Mouse (Mus musculus) c-Kit-positive CD71-negative TER-119-negative erythroid progenitor cells, embryonic 14.5 days (primary cell): Measurements from ENCODE around the gene Heatr3.
"Not testable (repeated sequence)": the region's sequence is repeated elsewhere in the genome, so short reads cannot be mapped to it uniquely, and the experiment has no call there.

Experiments
- DNase-seq: peaks from one replicate; pipeline ENCODE4 v3.0.0-alpha.2; 2013; ENCODE audit warnings: low read depth

Heatr3 gene

DNA sequence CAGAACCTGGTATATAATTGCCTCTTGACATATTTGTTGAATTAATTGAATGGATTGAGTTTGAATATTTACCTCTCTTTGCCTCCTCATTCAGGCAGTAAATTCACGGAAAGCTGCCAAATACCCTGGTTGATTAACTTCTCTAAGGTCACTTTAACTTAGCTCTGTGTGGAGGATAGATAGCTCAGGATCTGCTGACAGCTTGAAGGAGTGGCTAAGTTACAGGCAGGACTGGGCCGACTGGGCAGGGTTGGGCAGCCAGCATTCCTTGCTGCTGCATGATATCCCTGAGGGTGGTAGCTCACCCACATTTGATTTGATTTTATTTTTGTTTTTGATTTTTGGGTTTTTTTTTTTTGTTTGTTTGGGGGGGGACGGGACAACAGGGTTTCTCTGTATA lies 59.7 kb downstream of the Heatr3 start:
- DNase-seq = no peak

DNA sequence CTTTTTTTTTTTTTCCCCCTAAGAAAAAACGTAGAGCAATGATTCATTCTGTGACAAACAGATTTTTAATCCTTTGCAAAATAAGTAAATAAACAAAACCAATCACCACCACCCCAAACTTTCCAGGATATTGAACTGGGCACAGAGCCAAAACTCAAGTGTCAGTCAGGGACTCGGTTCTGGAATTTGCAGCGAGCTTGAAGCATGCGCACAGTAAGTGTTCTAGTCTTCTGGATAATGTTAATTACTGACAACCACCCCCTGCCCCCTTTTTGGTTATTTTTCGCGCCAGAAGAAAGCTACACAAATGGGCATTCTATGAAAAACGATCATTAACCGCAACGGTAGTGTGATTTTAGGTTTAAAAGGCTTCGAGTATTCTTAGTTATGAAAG lies 60.9 kb downstream of the Heatr3 start:
- DNase-seq = no peak

DNA sequence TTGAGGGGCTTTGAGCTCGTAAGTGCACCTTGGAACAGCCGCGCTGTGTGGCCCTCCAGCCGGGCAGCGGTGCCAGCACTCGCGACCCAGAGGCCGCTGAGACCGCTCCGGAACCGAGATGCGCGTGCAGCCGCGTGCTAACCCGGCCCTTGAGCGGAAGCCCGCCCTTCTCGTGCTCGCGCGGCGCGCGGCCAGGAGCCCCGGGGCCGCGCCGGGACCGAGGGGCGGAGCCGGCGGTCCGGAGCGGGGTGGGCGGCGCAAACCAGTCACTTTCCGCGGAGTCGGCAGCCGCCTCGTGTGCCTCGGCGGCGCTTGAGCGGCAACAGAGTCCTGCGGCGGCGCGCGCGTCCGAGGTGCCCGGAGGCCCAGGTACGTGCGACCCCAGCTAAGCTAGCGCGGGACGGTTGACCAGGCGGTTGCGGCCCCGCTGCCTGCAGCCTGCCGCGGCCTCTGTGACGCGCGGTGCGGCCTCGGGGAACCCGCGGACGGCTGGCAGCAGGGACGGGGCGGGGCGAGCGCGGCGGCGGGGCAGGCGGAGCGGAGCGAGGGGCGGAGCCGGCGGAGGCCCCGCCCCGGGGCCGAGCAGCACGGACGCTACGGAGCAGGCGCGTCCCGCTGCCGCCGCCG lies 61.4 kb downstream of the Heatr3 start, which contains the start of gene Tent4b:
Tent4b (plus strand) TSS at position 269 of the 627 bp plus-strand sequence.
- DNase-seq = peak; percentile 70

DNA sequence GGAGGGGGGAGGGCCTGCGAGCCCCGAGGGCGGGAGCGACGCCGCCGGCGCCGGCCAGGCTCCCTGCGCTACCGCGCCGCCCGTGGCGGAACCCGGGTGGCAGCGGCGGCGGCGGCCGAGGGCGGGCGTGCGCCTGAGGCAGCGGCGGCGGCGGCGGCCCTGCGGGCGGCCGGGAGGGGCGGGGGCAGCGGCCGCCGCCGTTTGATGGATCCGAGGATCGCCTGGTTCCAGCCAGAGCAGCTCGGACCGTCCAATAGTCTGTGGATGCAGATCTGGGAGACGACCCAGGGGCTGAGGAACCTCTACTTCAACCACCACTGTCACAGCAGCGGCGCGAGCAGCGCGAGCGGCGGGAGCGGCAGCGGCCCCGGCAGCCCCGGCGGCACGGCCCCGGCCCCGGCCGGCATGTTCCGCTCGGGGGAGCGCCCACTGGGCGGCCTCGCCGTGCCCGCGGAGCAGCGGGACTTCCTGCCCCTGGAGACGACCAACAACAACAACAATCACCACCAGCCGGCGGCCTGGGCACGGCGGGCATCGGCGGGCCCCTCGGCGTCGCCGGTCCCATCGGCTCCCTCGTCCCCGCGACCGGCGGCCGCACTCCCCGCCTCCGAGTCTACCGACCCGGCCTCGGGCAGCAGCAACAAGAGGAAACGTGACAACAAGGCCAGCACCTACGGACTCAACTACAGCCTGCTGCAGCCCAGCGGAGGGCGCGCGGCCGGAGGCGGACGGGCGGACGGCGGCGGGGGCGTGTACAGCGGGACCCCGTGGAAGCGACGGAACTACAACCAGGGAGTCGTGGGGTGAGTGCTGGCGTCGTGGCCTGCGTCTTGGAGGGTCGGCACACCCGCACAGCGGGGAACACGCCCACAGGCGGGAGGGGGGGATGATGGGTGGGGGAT lies 62.3 kb downstream of the Heatr3 start:
- no peak for DNase-seq

DNA sequence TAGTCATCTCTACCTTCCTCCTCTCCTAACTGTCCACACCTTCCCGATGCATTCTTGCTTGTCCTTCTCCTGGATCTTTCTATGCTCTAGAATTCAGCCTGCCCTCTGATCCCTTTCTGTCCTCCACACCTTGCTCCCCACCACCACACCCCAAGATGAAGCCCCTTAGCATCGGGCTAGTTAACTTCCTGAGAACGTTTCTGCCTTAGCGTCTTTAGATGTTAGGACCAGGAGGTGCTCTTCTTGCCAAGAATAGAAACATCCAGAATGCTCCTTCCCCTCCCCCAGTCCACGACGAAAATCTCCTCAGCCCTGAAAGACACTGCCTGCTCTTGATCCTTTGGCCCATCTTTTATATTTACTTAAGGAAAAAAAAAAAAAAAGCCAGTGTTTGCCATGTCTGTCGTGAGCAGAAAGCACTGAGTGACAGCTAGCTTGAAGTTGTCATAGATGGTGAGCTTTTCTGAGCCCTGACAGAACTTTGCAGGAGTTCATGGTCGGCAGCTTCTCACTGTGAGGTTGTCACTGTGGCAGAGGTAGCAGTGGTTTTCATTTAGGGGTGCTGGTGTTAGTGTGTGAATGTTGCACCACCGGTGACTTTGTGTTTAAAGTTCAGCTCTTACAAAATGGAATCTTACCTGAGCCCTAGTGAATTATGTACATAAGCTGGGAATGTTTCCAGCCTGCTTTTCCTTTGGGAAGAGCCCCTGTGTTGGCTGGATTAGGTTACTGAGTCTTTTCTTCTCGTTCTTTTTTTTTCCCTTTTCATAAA lies 63.3 kb downstream of the Heatr3 start:
- DNase-seq = no peak

DNA sequence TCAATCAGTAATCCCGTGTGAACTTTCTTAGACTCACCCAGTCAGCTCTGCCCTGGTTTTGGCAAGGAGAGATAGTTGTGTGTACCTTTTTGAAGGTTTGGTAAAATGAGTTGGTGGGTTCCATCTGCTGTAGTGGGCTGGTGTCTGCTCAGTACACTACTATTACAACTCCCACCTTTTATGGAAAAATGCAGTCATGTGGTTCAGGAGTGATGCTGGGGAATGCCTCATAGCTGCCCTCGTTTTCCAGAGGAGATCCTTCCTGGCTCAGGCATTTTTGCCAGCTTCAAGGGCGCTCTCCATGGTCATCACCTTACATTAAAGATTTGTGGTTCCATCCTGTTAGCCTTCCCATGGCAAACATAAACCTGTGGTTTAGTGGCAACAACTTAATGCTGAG lies 64.0 kb downstream of the Heatr3 start:
- DNase-seq = no peak

DNA sequence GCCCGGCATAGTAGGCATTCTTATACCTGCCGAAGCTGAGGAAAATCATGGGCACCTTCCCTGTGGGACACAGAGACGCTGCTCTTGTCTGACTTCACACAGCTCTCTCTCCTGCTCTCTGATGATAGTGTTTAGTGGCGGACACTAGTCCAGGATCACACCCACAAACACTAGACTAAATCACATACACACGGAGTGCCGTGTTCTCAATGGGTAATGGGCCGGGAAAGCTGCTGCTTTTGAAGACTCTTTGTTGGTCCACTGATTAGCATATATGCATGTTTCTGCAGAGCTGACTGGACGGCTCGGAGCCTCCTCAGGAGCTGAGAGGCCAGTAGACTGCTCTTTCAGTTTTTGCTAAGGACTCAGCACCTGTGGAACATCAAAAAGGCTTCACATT lies 68.4 kb downstream of the Heatr3 start:
- DNase-seq = no peak

DNA sequence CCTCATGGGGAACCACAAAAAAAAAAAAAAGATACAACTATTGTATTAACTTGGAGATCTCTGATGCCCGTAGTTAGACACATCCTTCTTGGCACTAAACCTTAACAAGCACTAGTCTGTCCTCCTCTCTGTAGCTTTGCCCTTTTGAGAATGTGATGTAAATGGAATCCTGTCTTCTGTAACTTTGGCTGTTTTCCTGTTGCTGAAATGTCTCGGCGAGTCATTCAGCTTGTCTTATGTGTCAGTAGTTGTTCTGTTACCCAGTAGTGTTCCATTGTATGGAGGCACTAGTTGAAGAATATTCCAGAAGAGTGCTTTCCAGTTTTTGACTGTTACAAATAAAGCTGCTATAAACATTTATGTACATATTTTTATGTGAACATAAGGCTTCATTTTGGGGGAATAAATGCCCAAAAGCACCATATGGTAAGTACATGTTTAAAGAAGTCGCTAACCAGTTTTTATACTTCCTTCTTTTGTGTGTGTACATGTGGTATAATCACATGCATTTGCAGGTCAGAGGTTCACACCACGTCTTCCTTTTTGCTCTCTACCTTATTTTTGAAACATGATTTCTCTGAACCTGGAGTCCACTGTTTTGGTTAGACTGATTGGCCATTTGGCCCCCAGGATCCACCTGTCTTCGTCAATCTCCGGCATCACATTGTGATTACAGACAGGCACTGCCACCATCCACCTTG lies 69.6 kb downstream of the Heatr3 start:
- DNase-seq = no peak

DNA sequence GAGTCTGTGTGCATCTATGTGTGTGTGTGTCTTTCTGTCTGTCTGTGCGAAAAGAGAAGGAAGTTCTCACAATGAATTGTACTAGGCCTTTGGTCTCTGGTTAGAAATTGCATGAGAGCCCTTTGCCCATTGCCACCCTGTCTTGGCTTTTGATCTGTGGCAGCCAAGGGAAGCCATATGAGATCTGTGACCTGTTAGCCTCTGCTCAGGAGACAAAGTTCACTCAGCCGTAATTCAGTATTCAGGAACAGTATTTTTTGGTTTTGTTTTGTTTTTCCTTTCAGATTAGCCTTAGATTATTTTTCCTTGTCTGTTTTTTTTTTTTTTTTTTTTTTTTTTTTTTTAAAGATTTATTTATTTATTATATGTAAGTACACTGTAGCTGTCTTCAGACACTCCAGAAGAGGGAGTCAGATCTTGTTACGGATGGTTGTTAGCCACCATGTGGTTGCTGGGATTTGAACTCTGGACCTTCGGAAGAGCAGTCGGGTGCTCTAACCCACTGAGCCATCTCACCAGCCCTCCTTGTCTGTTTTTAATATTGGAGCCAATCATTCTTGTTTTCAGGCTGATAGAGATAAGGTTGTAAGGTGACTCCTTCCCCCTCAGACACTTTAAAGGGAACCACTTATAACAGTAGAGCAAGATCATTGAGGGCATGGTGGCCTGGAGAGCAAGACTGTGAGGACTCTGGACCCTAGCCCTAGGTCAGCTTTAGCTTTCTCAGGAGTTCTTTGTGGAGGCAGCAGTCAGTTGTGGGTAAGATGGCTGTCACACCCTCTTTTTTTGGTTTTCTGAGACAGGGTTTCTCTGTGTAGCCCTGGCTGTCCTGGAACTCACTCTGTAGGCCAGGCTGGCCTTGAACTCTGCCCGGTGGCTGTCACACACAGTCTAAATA lies 72.5 kb downstream of the Heatr3 start:
- not testable (repeated sequence) for DNase-seq

DNA sequence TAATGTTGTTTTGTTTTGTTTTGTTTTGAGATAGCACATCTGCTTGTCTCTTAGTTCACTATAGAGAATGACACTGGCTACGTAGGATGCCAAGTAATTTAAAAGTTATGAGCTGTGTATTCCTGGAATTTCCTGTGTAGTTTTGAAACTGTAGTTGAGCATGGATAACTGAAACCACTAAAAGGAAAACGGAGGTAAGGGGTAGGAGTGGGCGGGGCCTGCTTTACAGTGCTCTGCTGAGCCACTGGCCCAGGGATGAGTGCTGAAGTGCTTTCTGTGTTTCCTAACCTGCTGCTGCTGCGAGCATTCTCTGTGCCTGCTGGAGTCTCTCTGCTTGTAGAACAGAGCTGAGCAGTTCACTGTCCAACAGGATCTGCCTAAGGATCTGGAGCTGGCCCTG lies 83.7 kb downstream of the Heatr3 start:
- no peak for DNase-seq
